Mouse (Mus musculus) right cerebral cortex, postnatal 14 days (tissue): ENCODE measurements at regions not wholly inside any gene's neighbourhood (a gene's known extent, or its start where the extent isn't known, plus 50 kb on each side); places are given as distances from the start of the nearest gene placed in this dataset.
"Not testable (repeated sequence)": the region's sequence is repeated elsewhere in the genome, so short reads cannot be mapped to it uniquely, and the experiment has no call there.

Source experiments
- DNase-seq: peaks from one replicate; pipeline ENCODE4 v3.0.0; 2022

DNA sequence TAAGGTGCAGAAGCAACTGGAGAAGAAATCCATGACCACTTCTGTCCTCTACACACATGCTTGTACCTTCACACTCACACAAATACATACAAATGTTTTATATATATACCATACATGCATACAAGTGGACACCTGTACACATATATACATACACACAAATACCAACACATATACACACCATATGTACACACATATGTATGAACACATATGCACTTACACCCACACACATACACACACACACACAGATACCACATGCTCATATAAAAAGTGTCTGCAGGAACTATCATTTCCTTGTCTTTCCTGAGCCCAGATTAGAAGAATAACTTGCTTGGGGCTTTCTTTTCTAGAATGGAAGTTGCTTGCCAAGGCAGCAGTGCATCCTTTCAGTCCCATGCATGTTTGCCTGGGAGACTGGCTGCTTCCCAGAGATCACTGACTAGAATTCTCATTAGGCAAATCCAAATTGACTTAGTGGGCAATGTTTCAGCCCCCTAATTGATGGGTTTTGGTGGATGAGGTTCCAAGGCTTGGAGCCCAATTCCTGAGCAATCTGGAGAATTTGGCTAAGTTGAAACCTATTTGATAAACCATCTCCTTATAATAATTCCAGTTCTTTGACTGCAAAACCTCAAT lies 169.2 kb upstream of the Hddc2 start:
- no peak for DNase-seq

DNA sequence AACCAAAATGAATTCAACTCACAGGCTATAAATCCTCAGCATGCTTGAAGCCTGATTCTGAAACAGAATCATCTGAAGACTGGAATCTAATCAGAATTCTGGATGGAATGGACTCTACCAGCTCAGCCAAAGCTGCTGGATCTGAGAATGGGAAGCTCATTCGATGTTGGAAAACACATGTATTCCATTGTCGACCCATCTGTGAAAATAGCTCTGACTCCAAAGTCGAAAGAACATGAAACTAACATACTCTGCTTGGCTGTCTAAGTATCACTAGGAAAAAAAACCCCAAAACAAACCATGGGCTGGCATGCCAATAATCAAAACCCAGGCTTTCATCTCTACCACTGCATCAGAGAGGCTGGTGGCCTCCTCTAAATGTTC lies 168.7 kb upstream of the Hddc2 start:
- DNase-seq = no peak

GRCm38 (mm10) chr10:31173169-31173686 lies 140.0 kb upstream of the Hddc2 start:
- DNase-seq = peak; percentile 61

- DNase-seq = no peak
Measured at GRCm38 (mm10) chr10:31189577-31189976, 123.6 kb upstream of the Hddc2 start.

- not testable (repeated sequence) for DNase-seq
Measured at GRCm38 (mm10) chr10:31212164-31212563, 101.0 kb upstream of the Hddc2 start.

DNA sequence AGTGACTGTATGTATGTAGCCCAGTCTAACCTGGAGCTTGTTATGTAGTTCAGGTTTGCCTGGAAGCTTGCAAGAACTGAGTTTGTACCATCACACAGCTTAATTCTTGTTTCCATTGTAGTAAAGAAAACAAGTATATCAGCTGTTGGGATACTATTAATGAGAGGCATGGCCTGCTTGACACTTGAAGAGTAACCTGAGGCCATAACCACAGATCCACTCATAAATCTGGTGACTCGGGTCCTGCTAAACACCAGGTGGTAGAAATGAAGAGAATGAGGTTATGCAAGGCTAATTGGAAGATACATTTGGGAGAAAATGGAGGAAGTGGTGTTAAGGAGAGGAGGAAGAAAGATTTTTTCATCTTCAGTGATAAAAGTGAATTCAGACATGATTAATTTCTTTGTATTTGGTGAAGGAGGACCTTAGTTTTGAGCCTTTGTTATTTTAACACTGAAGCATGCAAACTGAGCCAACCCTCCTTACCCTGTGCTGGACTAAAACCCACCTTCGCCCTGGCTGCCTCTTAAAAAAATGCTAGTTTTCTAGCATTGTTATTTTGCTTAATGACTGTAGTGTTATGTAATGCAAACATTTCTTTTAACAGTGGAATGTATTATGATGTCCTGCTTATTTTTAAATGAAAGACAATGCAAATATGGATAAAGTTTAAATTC lies 100.3 kb upstream of the Hddc2 start:
- DNase-seq = no peak

DNA sequence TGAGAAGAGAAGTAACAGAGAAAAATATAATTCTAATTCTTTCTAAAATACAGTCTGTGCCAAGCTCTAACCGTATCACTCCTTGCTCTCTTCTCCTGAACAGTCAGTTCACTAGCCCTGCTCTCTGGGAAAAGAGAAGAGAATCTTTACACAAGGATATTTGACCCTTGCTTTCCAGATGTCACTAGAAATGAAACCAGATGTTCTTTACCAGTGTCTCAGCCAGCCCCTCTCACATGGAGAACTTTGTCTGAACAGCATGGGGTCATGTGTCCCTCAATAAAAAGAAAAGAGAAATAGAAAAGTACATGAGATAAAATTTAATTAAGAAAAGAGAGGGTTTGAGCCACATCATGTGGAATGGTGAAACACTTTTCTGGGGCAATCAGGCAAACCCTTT lies 91.3 kb upstream of the Hddc2 start:
- DNase-seq = no peak

- no peak for DNase-seq
Measured at GRCm38 (mm10) chr10:31229078-31229477, 84.1 kb upstream of the Hddc2 start.

GRCm38 (mm10) chr10:31242442-31242966 lies 70.7 kb upstream of the Hddc2 start:
- no peak for DNase-seq

- no peak for DNase-seq
Measured at GRCm38 (mm10) chr10:31252584-31253381, 60.4 kb upstream of the Hddc2 start.

DNA sequence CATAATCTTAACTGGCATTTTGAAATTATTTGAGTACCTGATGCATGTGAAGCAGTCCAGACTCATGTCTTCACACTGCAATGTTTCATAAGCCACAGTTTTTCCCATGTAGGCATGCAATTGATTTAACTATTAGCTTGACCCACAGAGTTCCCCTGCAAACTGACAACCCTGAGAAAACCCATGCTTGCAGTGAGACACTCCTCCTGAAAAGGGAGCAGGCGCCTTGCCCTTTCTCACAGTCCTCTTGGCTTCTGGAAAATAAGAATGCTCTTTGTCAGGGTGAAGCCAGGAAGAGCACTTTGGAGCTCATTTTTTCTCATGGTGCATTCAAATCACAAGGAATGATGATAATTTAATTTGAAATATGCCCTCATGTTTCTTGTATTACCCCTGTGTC lies 56.2 kb upstream of the Hddc2 start:
- no peak for DNase-seq

DNA sequence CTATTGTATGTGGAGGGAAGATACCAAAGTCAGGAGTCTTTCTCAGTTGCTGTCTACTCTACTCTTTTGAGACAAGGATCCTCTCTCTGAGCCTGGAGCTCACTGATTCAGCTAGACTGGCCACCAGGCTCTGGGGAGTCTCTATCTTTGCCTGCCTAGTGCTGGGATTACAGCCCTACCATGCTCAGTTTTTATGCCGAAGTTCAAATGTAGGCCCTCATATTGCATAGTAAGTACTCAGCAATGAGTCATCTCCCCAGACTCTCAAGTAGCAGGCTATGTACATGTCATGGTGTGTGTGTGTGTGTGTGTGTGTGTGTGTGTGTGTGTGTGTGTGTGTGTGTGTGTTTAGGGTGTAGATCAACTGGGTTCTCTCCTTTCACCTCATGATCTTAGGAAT lies 55.6 kb upstream of the Hddc2 start:
- DNase-seq = no peak

DNA sequence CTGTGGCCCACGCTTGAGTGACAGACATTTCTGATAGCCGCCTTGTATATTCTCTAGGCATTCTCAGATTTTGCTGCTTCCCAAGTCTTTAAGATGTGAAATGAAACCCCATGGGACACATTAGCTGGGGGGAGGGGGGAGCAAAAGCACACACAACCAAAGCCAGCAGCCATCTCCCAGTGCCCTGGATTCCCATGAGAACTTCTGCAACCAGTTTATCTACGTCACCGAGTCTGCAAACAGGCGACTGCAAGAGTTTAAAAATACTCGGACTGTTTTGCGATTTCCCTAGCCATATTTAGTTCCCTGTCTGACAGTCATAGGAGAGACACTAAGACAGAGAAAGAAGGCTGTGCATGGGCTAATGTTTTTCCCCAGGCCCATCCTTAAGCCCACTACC lies 52.3 kb upstream of the Hddc2 start:
- peak; percentile 5 for DNase-seq
